Mouse (Mus musculus) cerebellum, postnatal 10 days (tissue): ENCODE measurements at regions not wholly inside any gene's neighbourhood (a gene's known extent, or its start where the extent isn't known, plus 50 kb on each side); places are given as distances from the start of the nearest gene placed in this dataset.
A peak's percentile ranks its signal among the peaks of the same experiment; 100 is the strongest.

Source experiments
- DNase-seq, 2 experiments: peaks; one replicate each; pipeline ENCODE4 v3.0.0; 2021; ENCODE audit warnings: mixed read lengths in 2 of 2

DNA sequence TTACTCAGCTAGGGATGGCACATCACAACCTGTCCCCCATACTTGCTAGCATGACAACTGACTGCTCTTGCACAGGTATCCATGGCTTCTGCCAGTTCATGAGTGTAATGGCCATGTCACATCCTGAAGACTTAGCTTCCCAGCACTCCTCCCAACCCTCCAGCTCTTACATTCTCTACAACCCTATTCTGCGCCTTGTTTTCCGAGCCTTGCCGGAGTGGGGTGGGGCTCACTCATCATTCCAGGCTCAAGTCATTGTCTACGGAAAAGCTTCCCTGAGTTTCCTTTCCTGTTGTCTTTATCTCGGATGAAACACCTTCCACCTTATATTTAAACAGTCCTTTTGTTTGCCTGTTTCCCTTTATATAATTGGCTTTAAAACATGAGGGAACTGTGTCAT is 69.6 kb downstream of the Prdm13 start:
- DNase-seq = no peak

DNA sequence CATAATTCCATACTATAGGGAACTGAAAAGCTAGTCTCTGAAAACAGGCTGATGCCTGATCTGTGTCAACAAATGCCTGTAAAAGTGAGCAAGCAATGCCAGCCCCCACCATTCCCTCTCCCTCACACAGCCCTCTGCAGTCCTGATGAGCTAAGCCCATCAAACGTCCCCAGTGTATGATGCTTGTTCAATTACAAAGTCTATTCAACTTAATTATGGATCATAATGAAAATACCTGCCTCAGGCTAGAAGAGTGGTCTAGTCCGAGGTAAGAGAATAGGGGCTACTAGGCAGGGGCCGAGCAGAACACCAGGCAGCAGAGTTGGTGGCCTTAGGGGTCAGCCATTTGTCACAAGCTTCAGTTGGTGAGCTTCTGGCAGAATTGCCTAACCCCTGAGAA is 71.3 kb downstream of the Prdm13 start:
- DNase-seq = no peak

DNA sequence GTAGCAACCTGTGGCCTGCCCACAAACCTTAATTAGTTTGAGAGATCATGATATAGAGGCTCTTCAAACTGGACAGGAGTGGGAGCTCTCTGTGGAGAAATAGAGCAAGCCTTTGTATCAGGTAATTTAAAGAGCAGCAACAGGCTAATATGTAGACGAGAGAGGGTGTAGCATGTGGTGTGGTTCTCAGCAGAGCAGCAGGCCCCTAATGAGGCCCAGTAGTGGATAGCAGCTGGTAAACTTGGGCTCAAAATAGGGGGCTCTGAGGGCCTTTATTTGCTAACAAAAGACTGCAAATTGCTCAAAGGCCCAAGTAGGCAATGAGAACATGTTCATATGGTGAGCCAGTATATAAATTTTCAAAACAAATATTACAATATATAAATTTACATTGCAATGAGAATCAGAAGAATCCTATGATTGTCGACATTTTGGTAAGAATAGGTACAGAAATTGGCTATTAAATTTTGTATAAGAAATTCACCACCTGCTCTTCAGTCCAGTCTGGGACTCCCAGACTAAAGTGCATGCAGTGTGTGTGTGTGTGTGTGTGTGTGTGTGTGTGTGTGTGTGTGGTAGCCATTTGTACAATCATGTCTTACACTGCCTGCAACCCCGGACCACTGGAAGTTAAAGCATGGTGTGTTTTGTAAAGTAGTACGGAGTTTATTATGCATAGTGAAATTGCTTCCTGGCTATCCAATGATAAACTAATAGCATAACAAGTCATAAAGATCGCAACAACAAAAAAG is 74.1 kb downstream of the Prdm13 start:
- no peak for DNase-seq

DNA sequence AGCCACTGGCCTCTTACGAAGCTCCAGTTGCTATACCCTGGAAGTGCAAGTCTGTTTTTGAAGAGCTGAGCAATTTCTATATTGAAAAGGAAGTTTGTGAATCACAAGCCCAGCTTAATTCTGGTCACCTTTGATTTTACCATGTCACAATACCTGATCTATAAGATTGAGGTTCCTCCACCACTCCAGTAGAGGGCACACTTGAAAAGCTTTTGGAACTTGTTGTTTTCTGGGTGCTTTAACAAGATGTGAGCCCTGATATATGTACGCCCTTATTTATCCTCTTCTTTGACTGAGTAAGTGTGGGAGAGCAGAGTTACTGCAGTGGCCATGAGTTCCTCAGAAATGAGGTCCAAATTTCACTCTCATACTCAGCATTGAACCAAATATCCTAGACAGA is 87.7 kb downstream of the Prdm13 start:
- DNase-seq = peak in 1 of 2 experiments; percentile 8

DNA sequence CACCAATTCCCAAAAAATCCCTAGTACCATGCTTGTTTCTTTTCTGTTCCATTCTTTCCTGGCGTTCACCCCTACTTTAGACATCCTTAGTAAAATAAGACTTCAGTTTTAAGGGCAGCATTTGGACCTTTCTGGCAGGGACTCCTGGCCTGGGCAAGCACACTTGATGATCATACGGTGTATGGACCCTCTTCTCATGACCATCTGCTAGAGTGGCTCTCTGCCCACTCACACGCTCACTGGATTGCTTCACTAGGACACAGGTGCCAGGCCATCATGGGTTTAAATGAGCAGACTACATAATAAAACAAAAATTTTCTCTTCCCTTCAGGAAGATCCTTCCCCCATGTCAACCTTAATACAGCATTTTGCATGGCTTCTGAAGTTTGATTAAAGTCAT is 138.0 kb downstream of the Prdm13 start:
- DNase-seq = peak; percentile 96

GRCm38 (mm10) chr4:21539583-21539982 is 146.2 kb downstream of the Prdm13 start:
- DNase-seq = no peak

- peak; percentile 10 to 72 for DNase-seq
Measured at GRCm38 (mm10) chr4:21535973-21536372, 149.8 kb downstream of the Prdm13 start.

DNA sequence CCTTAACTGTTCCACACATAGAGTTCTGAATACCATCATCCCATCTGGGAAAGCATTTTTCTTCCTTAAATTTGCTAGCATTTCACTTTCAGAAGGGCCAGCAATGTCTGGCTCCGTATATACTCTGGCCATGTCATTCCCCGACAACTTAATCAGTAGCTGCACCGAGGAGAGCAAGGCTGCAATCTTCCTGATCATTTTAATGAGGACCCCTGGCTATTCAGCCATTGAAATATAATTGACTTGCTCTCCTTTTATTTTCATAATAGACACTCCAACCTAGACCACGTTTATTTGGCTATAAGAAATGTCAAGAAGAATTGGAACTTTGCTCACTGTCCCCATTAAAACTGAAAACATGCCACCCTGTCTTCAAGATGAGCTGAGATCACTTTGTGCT is 153.6 kb downstream of the Prdm13 start:
- no peak for DNase-seq
